Mouse (Mus musculus) embryonic facial prominence, embryonic 13.5 days (tissue): ENCODE results near the gene Pkn1. TPM values are rescaled to one million over a fixed set of nuclear protein-coding genes. Genes with fewer than 3 reads are reported as not detected.

Experiments used
- ATAC-seq: fragments of 200-750 bp; cut with Nextera tagmentation; 2 replicates; pipeline ENCODE4 v1.8.0; 2017; ENCODE audit warnings: low read depth; ENCODE audit not compliant: insufficient number of reproducible peaks, insufficient read depth, low FRiP score, low TSS enrichment
- H3K27ac ChIP-seq: fragments of 300-500 bp; sonication (generic); 2 replicates; pipeline ENCODE4 v1.5.1; 2015; ENCODE audit warnings: moderate library complexity, mild to moderate bottlenecking, inconsistent platforms
- H3K27me3 ChIP-seq: fragments of 300-500 bp; sonication (generic); 2 replicates; pipeline ENCODE4 v1.6.1; 2015; ENCODE audit warnings: mild to moderate bottlenecking, inconsistent platforms
- H3K36me3 ChIP-seq: fragments of 300-500 bp; sonication (generic); 2 replicates; pipeline ENCODE4 v1.6.1; 2015; ENCODE audit warnings: mild to moderate bottlenecking, inconsistent platforms
- H3K4me1 ChIP-seq: fragments of 300-500 bp; sonication (generic); 2 replicates; pipeline ENCODE4 v1.6.1; 2015; ENCODE audit warnings: inconsistent platforms
- H3K4me2 ChIP-seq: fragments of 300-500 bp; sonication (generic); 2 replicates; pipeline ENCODE4 v1.6.1; 2015; ENCODE audit warnings: moderate library complexity, mild to moderate bottlenecking, inconsistent platforms
- H3K4me3 ChIP-seq: fragments of 300-500 bp; sonication (generic); 2 replicates; pipeline ENCODE4 v1.5.1; 2015; ENCODE audit warnings: mild to moderate bottlenecking, inconsistent platforms
- H3K9ac ChIP-seq: fragments of 300-500 bp; sonication (generic); 2 replicates; pipeline ENCODE4 v1.6.1; 2015; ENCODE audit warnings: mild to moderate bottlenecking, inconsistent platforms
- H3K9me3 ChIP-seq: fragments of 300-500 bp; sonication (generic); 2 replicates; pipeline ENCODE4 v1.6.1; 2016; ENCODE audit warnings: inconsistent platforms
- WGBS: fragments of 180-500 bp; shearing (Covaris S2); methylation state at CpG from one replicate; pipeline ENCODE4 v1.1.7; 2015; ENCODE audit warnings: mixed read lengths; 5-methylcytosine and 5-hydroxymethylcytosine counted together
- polyA plus RNA-seq: library from polyadenylated mRNA; unstranded; fragments of >200 nt; fragmentation: Nextera tagmentation; extraction: Ambion mirVana; gene quantifications from 2 replicates; pipeline ENCODE4 v1.2.1, GENCODE M21; 2015

Gene Pkn1
- polyA plus RNA-seq, 1 experiment from 2014 or later, result 23.5 TPM

- no peaks in the 10 kb centered on the region for H3K9me3 ChIP-seq
- peaks cover 89% of the 10 kb centered on the region for H3K36me3 ChIP-seq
These were observed 24.5 kb downstream of the Pkn1 start for GRCm38 (mm10) chr8:83674497-83674896.

GRCm38 (mm10) chr8:83672936-83673335, 26.0 kb downstream of the Pkn1 start:
- peaks cover 10% of the 10 kb centered on the region for H3K4me1 ChIP-seq
- peaks cover 79% of the 10 kb centered on the region for H3K36me3 ChIP-seq
- H3K4me3 ChIP-seq, result no peak overlapping the region
- 0 out of 2 replicates have a peak, but pooled peaks cover under 1% of the 10 kb centered on the region for H3K27me3 ChIP-seq
- no peak overlapping the region for H3K4me2 ChIP-seq
- H3K9ac ChIP-seq, result no peak overlapping the region
- no peak for ATAC-seq
- no peak overlapping the region for H3K27ac ChIP-seq
- WGBS, result 53% methylated on average over 5 of the region's 5 CpGs
- H3K9me3 ChIP-seq, result no peaks in the 10 kb centered on the region

More at GRCm38 (mm10) chr8:83674497-83674896, 24.5 kb downstream of the Pkn1 start:
- Histone ChIP-seq H3K4me2 (no peak overlapping the region), H3K4me1 (no peaks in the 10 kb centered on the region), H3K27me3 (no peaks in the 10 kb centered on the region), H3K27ac (no peak overlapping the region), H3K9ac (no peak overlapping the region), H3K4me3 (no peak overlapping the region)
- WGBS, result 82% methylated on average over 5 of the region's 5 CpGs
- no peak for ATAC-seq

- H3K27me3 ChIP-seq, result peaks cover 5% of the 10 kb centered on the region; the same call in 1 of the 2 replicates
- no peak overlapping the region for H3K4me3 ChIP-seq
- 0 out of 2 replicates have a peak overlapping the region, but pooled peaks have one; percentile 74 for H3K9ac ChIP-seq
- 79% methylated on average over 16 of the region's 16 CpGs for WGBS
- peaks cover 56% of the 10 kb centered on the region for H3K36me3 ChIP-seq
- peaks cover 49% of the 10 kb centered on the region for H3K4me1 ChIP-seq
- peak overlapping the region; percentile 70 for H3K4me2 ChIP-seq
- no peak overlapping the region for H3K27ac ChIP-seq
- no peaks in the 10 kb centered on the region for H3K9me3 ChIP-seq
- ATAC-seq, result no peak
These were observed 30.0 kb downstream of the Pkn1 start for GRCm38 (mm10) chr8:83669013-83669412.

- 33% methylated on average over 80 of the region's 80 CpGs for WGBS
- H3K4me2 ChIP-seq, result peak overlapping the region; percentile 70
- peak overlapping the region; percentile 42 for H3K4me3 ChIP-seq
- H3K4me1 ChIP-seq, result peaks cover 54% of the 10 kb centered on the region
- H3K9ac ChIP-seq, result peak overlapping the region; percentile 74
- no peaks in the 10 kb centered on the region for H3K9me3 ChIP-seq
- peaks cover 5% of the 10 kb centered on the region; the same call in 1 of the 2 replicates for H3K27me3 ChIP-seq
- peak overlapping the region; percentile 51; the same call in 1 of the 2 replicates for H3K27ac ChIP-seq
- peaks cover 57% of the 10 kb centered on the region for H3K36me3 ChIP-seq
- ATAC-seq, result 0 out of 2 replicates have a peak, but pooled peaks have one; percentile 7
These were observed 30.7 kb downstream of the Pkn1 start for GRCm38 (mm10) chr8:83668010-83668916.

- peaks cover 5% of the 10 kb centered on the region; the same call in 1 of the 2 replicates for H3K27me3 ChIP-seq
- H3K4me1 ChIP-seq, result peaks cover 61% of the 10 kb centered on the region
- H3K9ac ChIP-seq, result peak overlapping the region; percentile 74
- 81% methylated on average over 10 of the region's 10 CpGs for WGBS
- peaks cover 51% of the 10 kb centered on the region for H3K36me3 ChIP-seq
- H3K27ac ChIP-seq, result peak overlapping the region; percentile 22; the same call in 1 of the 2 replicates
- peak overlapping the region; percentile 70 for H3K4me2 ChIP-seq
- ATAC-seq, result no peak
- no peak overlapping the region for H3K4me3 ChIP-seq
- H3K9me3 ChIP-seq, result no peaks in the 10 kb centered on the region
These were observed 31.5 kb downstream of the Pkn1 start for GRCm38 (mm10) chr8:83667526-83667925.

- no peak for ATAC-seq
- peaks cover 44% of the 10 kb centered on the region for H3K36me3 ChIP-seq
- 0 out of 2 replicates have a peak overlapping the region, but pooled peaks have one; percentile 14 for H3K4me3 ChIP-seq
- H3K4me1 ChIP-seq, result peaks cover 68% of the 10 kb centered on the region
- peak overlapping the region; percentile 55; the same call in 1 of the 2 replicates for H3K9ac ChIP-seq
- WGBS, result 97% methylated on average over 3 of the region's 3 CpGs
- H3K27me3 ChIP-seq, result peaks cover 5% of the 10 kb centered on the region; the same call in 1 of the 2 replicates
- H3K4me2 ChIP-seq, result peak overlapping the region; percentile 32
- H3K27ac ChIP-seq, result peak overlapping the region; percentile 90
- H3K9me3 ChIP-seq, result no peaks in the 10 kb centered on the region
These were observed 32.1 kb downstream of the Pkn1 start for GRCm38 (mm10) chr8:83666866-83667234.

- ATAC-seq, result no peak
- no peaks in the 10 kb centered on the region for H3K9me3 ChIP-seq
- H3K4me3 ChIP-seq, result 0 out of 2 replicates have a peak within 1 kb of the TSS, but pooled peaks have one; percentile 14
- H3K27ac ChIP-seq, result peak within 1 kb of the TSS; percentile 90
- peaks cover 5% of the 10 kb centered on the region; the same call in 1 of the 2 replicates for H3K27me3 ChIP-seq
- peak within 1 kb of the TSS; percentile 70 for H3K4me2 ChIP-seq
- peaks cover 38% of the 10 kb centered on the region for H3K36me3 ChIP-seq
- H3K9ac ChIP-seq, result peak within 1 kb of the TSS; percentile 55; the same call in 1 of the 2 replicates
- WGBS, result 26% methylated on average over 14 of the region's 14 CpGs
- peaks cover 74% of the 10 kb centered on the region for H3K4me1 ChIP-seq
These were observed 32.8 kb downstream of the Pkn1 start, which contains the start of gene Ptger1 for GRCm38 (mm10) chr8:83665969-83666865. TSS of gene Ptger1 (plus strand) at chr8:83666678.

- H3K36me3 ChIP-seq, result peaks cover 27% of the 10 kb centered on the region
- WGBS, result 10% methylated on average over 2 of the region's 2 CpGs
- H3K27ac ChIP-seq, result peak overlapping the region; percentile 90
- H3K9me3 ChIP-seq, result no peaks in the 10 kb centered on the region
- no peak for ATAC-seq
- peaks cover 86% of the 10 kb centered on the region for H3K4me1 ChIP-seq
- H3K9ac ChIP-seq, result no peak overlapping the region
- H3K4me2 ChIP-seq, result no peak overlapping the region; the same call in 1 of the 2 replicates
- no peak overlapping the region for H3K4me3 ChIP-seq
- peaks cover 5% of the 10 kb centered on the region; the same call in 1 of the 2 replicates for H3K27me3 ChIP-seq
These were observed 33.9 kb downstream of the Pkn1 start for GRCm38 (mm10) chr8:83664931-83665625.

- H3K36me3 ChIP-seq, result peaks cover 17% of the 10 kb centered on the region
- H3K27ac ChIP-seq, result peak overlapping the region; percentile 90
- no peak for ATAC-seq
- peaks cover 5% of the 10 kb centered on the region; the same call in 1 of the 2 replicates for H3K27me3 ChIP-seq
- 86% methylated on average over 13 of the region's 13 CpGs for WGBS
- no peak overlapping the region for H3K4me3 ChIP-seq
- no peak overlapping the region for H3K9ac ChIP-seq
- H3K4me2 ChIP-seq, result no peak overlapping the region
- peaks cover 91% of the 10 kb centered on the region for H3K4me1 ChIP-seq
- H3K9me3 ChIP-seq, result no peaks in the 10 kb centered on the region
These were observed 34.9 kb downstream of the Pkn1 start for GRCm38 (mm10) chr8:83664096-83664495.

- WGBS, result 5% methylated on average over 4 of the region's 4 CpGs
- Histone ChIP-seq H3K9ac (0 out of 2 replicates have a peak overlapping the region, but pooled peaks have one; percentile 27), H3K36me3 (peaks cover 27% of the 10 kb centered on the region), H3K4me2 (peak overlapping the region; percentile 24), H3K4me3 (no peak overlapping the region), H3K27me3 (no peaks in the 10 kb centered on the region), H3K27ac (peak overlapping the region; percentile 74), H3K4me1 (peaks cover 76% of the 10 kb centered on the region), H3K9me3 (no peaks in the 10 kb centered on the region)
- ATAC-seq, result peak; percentile 48; the same call in 1 of the 2 replicates
These were observed 36.6 kb downstream of the Pkn1 start for GRCm38 (mm10) chr8:83662421-83662826.
